Mouse (Mus musculus): ENCODE results near the gene Slc37a1. TPM values are rescaled to one million over a fixed set of nuclear protein-coding genes. Genes with fewer than 3 reads are reported as not detected.
A peak's percentile ranks its signal among the peaks of the same experiment; 100 is the strongest.

Gene Slc37a1
- polyA plus RNA-seq, 1 experiment from 2014 or later: 10.4 TPM

DNA sequence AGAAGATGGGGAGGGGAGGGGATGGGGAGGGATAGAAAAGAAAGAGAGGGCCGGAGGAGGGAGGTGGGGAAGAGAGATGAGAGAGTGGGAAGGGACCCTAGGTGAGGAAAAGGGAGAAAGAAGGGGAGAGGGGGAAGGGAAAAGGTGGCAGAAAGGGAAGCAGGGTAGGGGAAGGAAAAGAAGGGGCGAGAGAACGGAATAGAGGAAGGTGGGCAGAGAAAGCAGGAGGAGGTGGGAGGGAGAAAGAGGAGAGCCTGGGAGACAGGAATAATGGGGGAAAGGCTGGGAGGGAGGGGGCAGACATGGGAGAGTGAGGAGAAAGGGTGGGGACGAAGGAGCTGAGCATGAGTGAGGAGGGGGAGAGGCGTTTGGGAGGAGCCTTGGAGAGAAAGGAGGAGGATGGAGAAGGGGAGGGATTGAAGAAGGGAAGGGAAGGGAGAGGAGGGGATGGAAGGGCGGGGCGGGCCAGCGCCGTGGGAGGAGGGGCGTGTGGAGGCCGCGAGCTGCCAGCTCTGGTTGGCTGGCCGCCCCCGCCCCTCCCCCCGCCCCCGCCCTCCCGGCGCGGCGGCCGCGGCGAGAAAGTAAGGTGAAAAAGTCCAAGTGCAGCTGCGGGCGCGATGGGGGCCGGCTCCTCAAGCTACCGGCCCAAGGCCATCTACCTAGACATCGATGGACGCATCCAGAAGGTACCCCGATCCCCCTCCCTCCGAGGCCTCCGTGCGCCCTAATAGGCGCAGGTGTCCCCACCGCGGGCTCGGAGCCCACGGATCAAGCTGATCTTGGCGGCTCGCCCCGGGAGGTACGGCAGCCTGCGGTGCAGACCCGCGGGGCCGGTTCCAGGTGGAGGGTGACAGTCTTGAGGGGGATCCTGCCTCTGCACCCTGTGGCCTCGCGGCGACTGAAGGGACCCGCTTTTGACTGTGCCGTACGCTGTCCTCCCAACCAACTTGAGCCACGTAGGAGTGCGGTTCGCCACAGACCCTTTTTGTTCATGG, 99.4 kb downstream of the Slc37a1 start, which contains the start of gene Pde9a:
TSS of gene Pde9a (plus strand) at position 540 of the 995 bp plus-strand sequence.
- Histone ChIP-seq H3K27ac (peak within 1 kb of the TSS; percentile 48), H3K36me3 (replicated peaks; ENCODE audit: control insufficient read depth, insufficient read depth) (no peaks in the 10 kb centered on the region), H3K27me3 (ENCODE audit: control insufficient read depth, insufficient read depth, low read length) (no peaks in the 10 kb centered on the region), H3K9ac (peak within 1 kb of the TSS; percentile 83), H3K9me3 (ENCODE audit: control insufficient read depth, low read length) (no peaks in the 10 kb centered on the region), H3K4me2 (replicated peaks) (peak within 1 kb of the TSS; percentile 85), H3K4me1 (replicated peaks; ENCODE audit: control insufficient read depth, insufficient read depth, low read length) (peaks cover 40% of the 10 kb centered on the region), H3K4me3 (replicated peaks; ENCODE audit: low read length) (peak within 1 kb of the TSS; percentile 78)
- ATAC-seq (ENCODE audit: low FRiP score): peak; percentile 90
- 1% methylated on average over 34 of the region's 56 CpGs for WGBS
- peak; percentile 77 for DNase-seq (ENCODE audit: low spot score)

DNA sequence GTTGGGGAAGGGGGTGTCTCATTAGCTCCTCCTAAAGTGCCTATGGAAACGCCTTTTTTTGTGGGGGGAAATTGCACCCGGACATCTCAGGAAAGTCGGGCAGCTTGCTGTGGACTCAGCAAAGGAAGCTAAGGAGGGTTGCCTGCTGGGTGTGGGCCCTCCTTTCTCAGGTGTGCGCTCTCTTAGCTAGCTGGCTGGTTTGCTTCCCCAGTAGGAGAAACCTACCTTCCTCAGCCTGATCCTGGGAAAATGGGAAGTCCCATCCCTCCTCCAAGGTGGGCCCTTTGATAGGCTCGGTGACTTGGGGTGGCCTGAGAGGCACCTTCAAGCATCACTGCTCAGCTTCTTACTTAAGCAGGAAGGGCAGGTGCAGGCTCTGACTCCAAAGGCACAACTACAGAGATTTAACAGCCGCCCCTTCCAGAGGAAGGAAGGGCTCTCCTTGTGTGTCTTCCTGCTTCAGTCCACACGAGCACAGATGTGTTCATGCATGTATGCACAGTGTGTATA, 100.2 kb downstream of the Slc37a1 start:
- H3K9me3 ChIP-seq (ENCODE audit: control insufficient read depth, low read length): no peaks in the 10 kb centered on the region
- ATAC-seq (ENCODE audit: low FRiP score) (no peak), DNase-seq (ENCODE audit: low spot score) (no peak)
- H3K4me2 ChIP-seq (replicated peaks): peak overlapping the region; percentile 85
- WGBS: 8% methylated on average over 7 of the region's 7 CpGs
- H3K4me1 ChIP-seq (replicated peaks; ENCODE audit: control insufficient read depth, insufficient read depth, low read length): peaks cover 40% of the 10 kb centered on the region
- peak overlapping the region; percentile 78 for H3K4me3 ChIP-seq (replicated peaks; ENCODE audit: low read length)
- H3K9ac ChIP-seq: peak overlapping the region; percentile 83
- H3K27me3 ChIP-seq (ENCODE audit: control insufficient read depth, insufficient read depth, low read length): no peaks in the 10 kb centered on the region
- no peaks in the 10 kb centered on the region for H3K36me3 ChIP-seq (replicated peaks; ENCODE audit: control insufficient read depth, insufficient read depth)
- H3K27ac ChIP-seq: peak overlapping the region; percentile 48; the same call in 1 of the 2 replicates

DNA sequence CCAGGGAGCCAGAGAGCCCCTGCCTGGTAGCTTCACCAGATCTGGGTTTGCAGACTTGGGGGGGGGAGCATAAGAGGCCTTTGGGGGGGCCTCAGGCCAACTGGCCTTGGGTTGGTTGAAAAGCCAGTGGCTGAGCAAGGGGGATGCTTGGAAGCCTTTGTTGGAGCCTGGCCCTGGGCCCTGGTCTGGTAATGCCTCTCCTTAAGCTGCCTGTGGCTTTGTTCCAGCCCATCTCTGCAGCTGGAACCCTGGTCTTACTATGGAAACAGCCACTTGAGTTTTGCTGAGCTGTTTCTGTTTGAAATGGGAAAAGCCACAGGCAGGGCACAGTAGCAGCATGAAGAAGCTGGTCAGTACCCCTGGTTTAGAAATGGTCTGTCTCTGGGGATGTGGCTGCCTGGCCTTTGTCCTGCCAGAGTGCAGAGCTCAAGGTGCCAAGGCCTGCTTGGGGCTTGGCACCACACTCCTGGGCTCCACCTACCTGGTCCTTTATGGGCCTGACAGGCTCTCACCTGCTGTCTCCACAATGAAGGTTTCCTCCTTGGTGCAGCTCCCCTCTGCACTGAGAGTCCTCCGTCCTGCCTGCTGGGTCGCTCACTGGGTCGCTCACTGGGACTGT, 102.9 kb downstream of the Slc37a1 start:
- ATAC-seq (ENCODE audit: low FRiP score) (no peak), DNase-seq (ENCODE audit: low spot score) (peak; percentile 54)
- Histone ChIP-seq H3K9me3 (ENCODE audit: control insufficient read depth, low read length) (no peaks in the 10 kb centered on the region), H3K4me2 (replicated peaks) (peak overlapping the region; percentile 85), H3K36me3 (replicated peaks; ENCODE audit: control insufficient read depth, insufficient read depth) (no peaks in the 10 kb centered on the region; the same call in 1 of the 2 replicates), H3K27ac (no peak overlapping the region), H3K9ac (0 out of 2 replicates have a peak overlapping the region, but pooled peaks have one; percentile 41), H3K4me3 (replicated peaks; ENCODE audit: low read length) (no peak overlapping the region), H3K4me1 (replicated peaks; ENCODE audit: control insufficient read depth, insufficient read depth, low read length) (peaks cover 40% of the 10 kb centered on the region), H3K27me3 (ENCODE audit: control insufficient read depth, insufficient read depth, low read length) (no peaks in the 10 kb centered on the region)
- WGBS: 92% methylated on average over 3 of the region's 3 CpGs

DNA sequence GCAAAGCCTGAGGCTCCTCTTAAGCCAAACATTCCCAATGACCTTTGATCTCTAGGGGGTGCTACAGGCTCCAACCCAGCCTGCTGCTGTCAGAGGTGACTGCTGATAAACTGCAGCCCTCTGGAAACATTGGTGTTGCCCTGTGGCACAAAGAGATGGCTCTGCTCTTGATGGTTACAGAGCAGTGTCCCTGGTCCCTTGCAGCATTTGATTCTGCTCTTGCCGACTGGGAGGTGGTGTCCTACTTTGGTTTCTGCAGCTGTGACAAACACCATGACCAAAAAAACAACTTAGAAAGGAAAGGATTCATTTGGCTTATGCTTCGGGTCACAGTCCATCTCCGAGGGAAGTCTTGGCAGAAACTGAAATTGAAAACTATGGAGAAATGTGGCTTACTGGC, 104.9 kb downstream of the Slc37a1 start:
- no peak overlapping the region for H3K27ac ChIP-seq
- WGBS: 82% methylated on average over 3 of the region's 3 CpGs

DNA sequence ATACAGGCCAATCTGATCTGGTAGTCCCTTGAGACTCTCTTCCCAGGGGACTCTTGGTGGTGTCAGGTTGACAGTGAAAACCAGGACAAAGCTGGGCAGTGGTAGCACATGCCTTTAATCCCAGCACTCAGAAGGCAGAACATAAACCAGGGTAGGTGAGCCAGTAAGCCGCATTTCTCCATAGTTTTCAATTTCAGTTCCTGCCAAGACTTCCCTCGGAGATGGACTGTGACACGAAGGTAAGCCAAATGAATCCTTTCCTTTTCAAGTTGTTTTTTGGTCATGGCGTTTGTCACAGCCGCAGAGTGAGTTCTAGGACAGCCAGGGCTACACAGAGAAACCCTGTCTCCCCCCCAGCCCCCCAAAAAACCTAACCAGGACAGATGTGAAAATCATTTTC, 105.4 kb downstream of the Slc37a1 start:
- peaks cover 27% of the 10 kb centered on the region for H3K4me1 ChIP-seq (replicated peaks; ENCODE audit: control insufficient read depth, insufficient read depth, low read length)
- 88% methylated on average over 5 of the region's 5 CpGs for WGBS
- DNase-seq (ENCODE audit: low spot score): no peak
- H3K4me3 ChIP-seq (replicated peaks; ENCODE audit: low read length): no peak overlapping the region
- H3K27ac ChIP-seq: no peak overlapping the region
- H3K9ac ChIP-seq: no peak overlapping the region
- H3K4me2 ChIP-seq (replicated peaks): no peak overlapping the region
- no peak for ATAC-seq (ENCODE audit: low FRiP score)
- H3K36me3 ChIP-seq (replicated peaks; ENCODE audit: control insufficient read depth, insufficient read depth): no peaks in the 10 kb centered on the region; the same call in 1 of the 2 replicates
- H3K9me3 ChIP-seq (ENCODE audit: control insufficient read depth, low read length): no peaks in the 10 kb centered on the region
- no peaks in the 10 kb centered on the region for H3K27me3 ChIP-seq (ENCODE audit: control insufficient read depth, insufficient read depth, low read length)

More for the DNA sequence above, 104.9 kb downstream of the Slc37a1 start:
- H3K4me1 ChIP-seq (replicated peaks; ENCODE audit: control insufficient read depth, insufficient read depth, low read length): peaks cover 31% of the 10 kb centered on the region
- no peak overlapping the region for H3K4me2 ChIP-seq (replicated peaks)
- ATAC-seq (ENCODE audit: low FRiP score) (no peak), DNase-seq (ENCODE audit: low spot score) (no peak)
- no peaks in the 10 kb centered on the region for H3K27me3 ChIP-seq (ENCODE audit: control insufficient read depth, insufficient read depth, low read length)
- H3K4me3 ChIP-seq (replicated peaks; ENCODE audit: low read length): no peak overlapping the region
- no peaks in the 10 kb centered on the region for H3K9me3 ChIP-seq (ENCODE audit: control insufficient read depth, low read length)
- no peak overlapping the region for H3K9ac ChIP-seq
- no peaks in the 10 kb centered on the region; the same call in 1 of the 2 replicates for H3K36me3 ChIP-seq (replicated peaks; ENCODE audit: control insufficient read depth, insufficient read depth)

DNA sequence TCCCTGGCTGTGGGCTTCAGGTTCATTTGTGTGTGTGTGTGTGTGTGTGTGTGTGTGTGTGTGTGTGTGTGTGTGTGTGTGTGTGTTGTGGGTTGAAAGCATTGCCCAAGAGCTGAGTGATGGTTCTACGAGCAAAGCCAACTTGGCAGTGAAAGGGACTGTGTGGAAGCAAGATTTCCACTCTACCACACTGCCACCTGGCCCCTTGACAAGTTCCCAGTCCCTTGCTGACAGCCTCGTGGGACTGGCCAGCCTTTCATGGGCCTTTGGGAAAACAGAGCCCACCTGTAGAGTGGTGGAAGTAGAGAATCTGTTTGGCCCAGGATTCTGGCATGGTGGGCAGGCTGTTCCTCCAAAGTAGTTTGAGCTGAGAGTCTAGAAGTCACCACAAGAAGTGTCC, 107.2 kb downstream of the Slc37a1 start:
- H3K36me3 ChIP-seq (replicated peaks; ENCODE audit: control insufficient read depth, insufficient read depth): no peaks in the 10 kb centered on the region; the same call in 1 of the 2 replicates
- H3K4me3 ChIP-seq (replicated peaks; ENCODE audit: low read length): no peak overlapping the region
- no peak overlapping the region for H3K27ac ChIP-seq
- H3K4me2 ChIP-seq (replicated peaks): no peak overlapping the region
- H3K9ac ChIP-seq: no peak overlapping the region
- DNase-seq (ENCODE audit: low spot score) (no peak), ATAC-seq (ENCODE audit: low FRiP score) (no peak)
- 66% methylated on average over 2 of the region's 2 CpGs for WGBS
- H3K4me1 ChIP-seq (replicated peaks; ENCODE audit: control insufficient read depth, insufficient read depth, low read length): peaks cover 9% of the 10 kb centered on the region
- no peaks in the 10 kb centered on the region for H3K27me3 ChIP-seq (ENCODE audit: control insufficient read depth, insufficient read depth, low read length)
- H3K9me3 ChIP-seq (ENCODE audit: control insufficient read depth, low read length): no peaks in the 10 kb centered on the region

DNA sequence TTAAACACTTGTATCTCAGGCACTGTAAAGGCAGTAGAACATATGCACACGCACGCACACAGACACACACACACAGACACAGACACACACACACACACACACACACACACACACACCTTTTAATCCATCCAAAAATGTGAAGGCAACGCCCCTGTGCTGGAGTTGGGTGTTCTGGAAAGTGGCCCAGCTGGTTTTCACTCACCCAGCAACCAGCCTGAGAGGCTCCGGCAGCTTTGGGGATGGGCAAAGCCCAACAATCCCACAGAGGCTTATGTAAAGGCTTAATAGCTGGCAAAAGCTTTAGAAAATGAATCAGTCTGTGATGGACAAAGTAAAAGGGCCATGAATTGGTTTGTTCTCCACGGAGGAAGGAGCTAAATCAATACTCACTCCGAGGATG, 113.7 kb downstream of the Slc37a1 start:
- DNase-seq (ENCODE audit: low spot score) (no peak), ATAC-seq (ENCODE audit: low FRiP score) (no peak)
- Histone ChIP-seq H3K27me3 (ENCODE audit: control insufficient read depth, insufficient read depth, low read length) (no peaks in the 10 kb centered on the region), H3K4me1 (replicated peaks; ENCODE audit: control insufficient read depth, insufficient read depth, low read length) (no peaks in the 10 kb centered on the region), H3K9me3 (ENCODE audit: control insufficient read depth, low read length) (no peaks in the 10 kb centered on the region), H3K27ac (no peak overlapping the region), H3K4me2 (replicated peaks) (no peak overlapping the region), H3K4me3 (replicated peaks; ENCODE audit: low read length) (no peak overlapping the region), H3K9ac (no peak overlapping the region), H3K36me3 (replicated peaks; ENCODE audit: control insufficient read depth, insufficient read depth) (0 out of 2 replicates have a peak, but pooled peaks cover 7% of the 10 kb centered on the region)
- WGBS: 76% methylated on average over 6 of the region's 6 CpGs
